Mouse (Mus musculus) macrophage (primary cell): ENCODE measurements around the gene Myo18b. TPM values are rescaled to one million over a fixed set of nuclear protein-coding genes. Genes with fewer than 3 reads are reported as not detected.

Source experiments
- H3K27ac ChIP-seq: fragments of 350-480 bp; formaldehyde crosslinking; 2 replicates; pipeline ENCODE4 v1.9.0; 2021
- H3K36me3 ChIP-seq: fragments of 350-480 bp; formaldehyde crosslinking; 2 replicates; pipeline ENCODE4 v1.9.0; 2021; ENCODE audit errors: inconsistent target
- H3K4me3 ChIP-seq: fragments of 350-480 bp; formaldehyde crosslinking; 2 replicates; pipeline ENCODE4 v1.9.0; 2021; ENCODE audit errors: inconsistent target
- H3K79me2 ChIP-seq: fragments of 350-480 bp; formaldehyde crosslinking; 2 replicates; pipeline ENCODE4 v1.9.0; 2021; ENCODE audit errors: inconsistent target
- WGBS: methylation state at CpG from one replicate; pipeline ENCODE4 v1.1.7; 2026; ENCODE audit warnings: inconsistent platforms; ENCODE audit not compliant: missing documents; 5-methylcytosine and 5-hydroxymethylcytosine counted together
- polyA plus RNA-seq: library from polyadenylated mRNA; stranded (reverse); fragments of 250-400 nt; gene quantifications from 3 replicates; pipeline ENCODE4 v1.2.4, GENCODE M21; 2018; ENCODE audit warnings: inconsistent platforms
- total RNA-seq, 78 experiments: library from RNA; depleted of rRNA; stranded (reverse); fragments of 250-400 nt; gene quantifications; 1 replicate in 9 of 78; 2 replicates in 24 of 78; 3 replicates in 43 of 78; 4 replicates in 2 of 78; pipeline ENCODE4 v1.2.4; 2018; ENCODE audit warnings: inconsistent platforms in 56 of 78

Myo18b gene
- total RNA-seq (2018; cell fraction: chromatin; rRNA removed), result under 1 TPM in 8 of 26 experiments, not detected in 18; 0.09 to 0.27 (median 0.13) TPM
- under 1 TPM in 18 of 26 experiments, not detected in 8; 0.03 to 0.15 (median 0.07) TPM for total RNA-seq (2018; cell fraction: cytosol; rRNA removed)
- total RNA-seq (2018; cell fraction: nucleus; rRNA removed), result under 1 TPM in 10 of 26 experiments, not detected in 16; 0.06 to 0.45 (median 0.12) TPM
- polyA plus RNA-seq, result 0.06 TPM in 1 of 3 replicates, not detected in the others

DNA sequence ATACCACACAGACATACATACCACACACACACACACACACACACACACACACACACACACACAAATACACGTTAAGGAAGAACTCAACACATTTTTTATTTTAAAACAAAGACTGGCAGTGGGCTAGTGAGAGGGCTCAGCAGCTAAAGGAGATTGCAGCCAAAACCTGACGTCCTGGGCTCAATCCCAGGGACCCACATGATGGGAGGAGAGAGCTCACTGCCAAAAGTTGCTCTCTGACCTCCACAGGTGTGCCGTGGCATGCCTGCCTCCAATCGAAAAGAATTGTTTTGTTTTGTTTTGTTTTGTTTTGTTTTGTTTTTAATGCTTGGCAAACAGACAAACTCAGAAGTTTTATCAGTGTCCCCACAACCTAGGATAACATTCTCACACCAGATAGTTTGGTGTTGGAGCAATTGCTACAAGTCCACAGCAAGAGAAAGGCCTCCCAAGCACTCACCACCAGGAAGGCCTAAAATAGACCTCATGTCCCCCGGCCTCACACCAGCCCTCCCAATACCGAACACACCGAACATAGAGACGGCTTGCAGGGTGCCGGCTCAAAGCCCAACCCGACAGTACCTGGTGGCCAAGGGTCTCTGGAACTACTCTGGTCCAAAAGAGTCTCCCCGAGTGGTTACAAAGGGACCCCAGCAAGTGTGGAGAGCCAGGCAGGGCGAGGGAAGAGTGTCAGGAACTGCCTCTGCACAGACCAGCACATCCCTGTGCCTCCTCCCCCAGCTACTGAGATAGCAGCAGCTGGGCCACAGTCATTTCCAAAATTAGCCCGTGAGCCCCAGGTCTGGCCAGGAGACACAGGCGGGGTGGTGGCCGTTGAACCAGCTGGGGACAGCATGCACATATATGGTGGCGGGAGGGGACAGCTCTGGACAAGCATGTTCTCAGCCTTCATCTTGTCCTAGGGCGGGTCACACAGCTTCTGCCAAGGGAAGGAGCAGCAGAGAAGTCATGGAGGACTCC lies at the start of gene Myo18b:
TSS of gene Myo18b (minus strand) at position 689 of the 981 bp plus-strand sequence.
- Histone ChIP-seq H3K27ac (no peak within 1 kb of the TSS), H3K79me2 (no peaks in the 10 kb centered on the region), H3K36me3 (no peaks in the 10 kb centered on the region), H3K4me3 (no peak within 1 kb of the TSS)
- 90% methylated on average over 16 of the region's 17 CpGs for WGBS

DNA sequence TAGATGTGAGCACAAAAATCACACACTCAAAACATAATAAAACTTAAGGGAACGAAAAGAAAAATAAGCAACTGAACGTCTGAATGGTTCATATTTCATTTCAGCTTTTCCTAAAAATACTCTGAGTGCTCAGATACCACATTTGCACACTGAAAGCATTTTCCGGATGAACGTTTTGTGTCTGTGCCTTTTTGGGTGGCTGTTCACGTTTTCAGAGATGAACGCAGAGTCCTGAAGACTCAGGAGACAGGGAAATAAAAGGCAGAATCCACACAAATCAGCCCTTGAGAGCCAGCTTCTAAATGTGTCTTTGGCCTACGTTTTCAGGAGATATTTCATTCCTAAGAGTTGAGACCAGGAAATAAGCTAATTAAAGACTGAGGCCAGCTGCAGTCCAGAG lies 49.8 kb upstream of the Myo18b start:
- no peaks in the 10 kb centered on the region for H3K79me2 ChIP-seq
- peaks cover 5% of the 10 kb centered on the region; the same call in 1 of the 2 replicates for H3K36me3 ChIP-seq
- 93% methylated on average over 7 of the region's 7 CpGs for WGBS
- no peak overlapping the region for H3K4me3 ChIP-seq
- no peak overlapping the region for H3K27ac ChIP-seq

DNA sequence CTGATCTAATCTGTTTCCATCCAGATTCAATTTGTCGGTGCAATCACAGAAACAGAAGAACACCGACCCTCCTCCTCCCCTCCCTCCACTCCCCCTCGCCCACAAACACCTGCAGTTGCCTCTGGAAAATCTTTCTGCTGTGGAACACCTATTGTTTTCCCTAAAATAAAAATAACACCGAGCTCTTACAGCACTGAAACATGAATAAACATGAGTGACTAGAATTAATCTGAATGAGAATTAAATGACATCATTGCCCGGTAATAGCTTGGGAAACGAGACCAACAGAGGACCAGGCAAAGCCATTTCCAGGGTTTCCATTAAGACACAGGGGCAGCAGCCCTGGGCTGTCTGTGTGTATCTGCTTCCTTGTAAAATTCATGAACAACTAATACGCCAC lies 46.1 kb upstream of the Myo18b start:
- Histone ChIP-seq H3K27ac (no peak overlapping the region), H3K79me2 (no peaks in the 10 kb centered on the region), H3K4me3 (no peak overlapping the region), H3K36me3 (peaks cover 5% of the 10 kb centered on the region; the same call in 1 of the 2 replicates)
- WGBS, result 93% methylated on average over 7 of the region's 7 CpGs

DNA sequence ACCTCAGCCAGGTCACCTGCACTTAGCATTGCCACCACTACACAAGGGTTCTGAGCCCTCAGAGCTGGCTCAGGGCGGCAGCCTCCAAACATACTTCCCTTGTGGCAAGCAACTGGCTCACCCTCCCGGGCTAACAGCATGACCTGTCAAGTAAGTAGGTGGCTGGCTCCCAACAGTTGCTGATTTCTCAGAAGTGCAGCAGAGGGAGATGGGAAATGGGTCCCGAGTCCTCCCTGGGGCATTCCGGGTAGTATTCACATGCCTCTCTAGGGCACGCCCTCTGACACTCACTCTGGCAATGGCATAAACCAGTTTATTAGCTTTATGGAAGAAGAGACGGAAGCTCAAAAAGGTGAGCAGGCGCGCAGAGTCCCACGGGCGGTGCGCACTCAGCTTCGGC lies 44.8 kb upstream of the Myo18b start:
- no peak overlapping the region for H3K4me3 ChIP-seq
- peaks cover 8% of the 10 kb centered on the region; the same call in 1 of the 2 replicates for H3K36me3 ChIP-seq
- 98% methylated on average over 8 of the region's 12 CpGs for WGBS
- H3K27ac ChIP-seq, result no peak overlapping the region
- no peaks in the 10 kb centered on the region for H3K79me2 ChIP-seq

DNA sequence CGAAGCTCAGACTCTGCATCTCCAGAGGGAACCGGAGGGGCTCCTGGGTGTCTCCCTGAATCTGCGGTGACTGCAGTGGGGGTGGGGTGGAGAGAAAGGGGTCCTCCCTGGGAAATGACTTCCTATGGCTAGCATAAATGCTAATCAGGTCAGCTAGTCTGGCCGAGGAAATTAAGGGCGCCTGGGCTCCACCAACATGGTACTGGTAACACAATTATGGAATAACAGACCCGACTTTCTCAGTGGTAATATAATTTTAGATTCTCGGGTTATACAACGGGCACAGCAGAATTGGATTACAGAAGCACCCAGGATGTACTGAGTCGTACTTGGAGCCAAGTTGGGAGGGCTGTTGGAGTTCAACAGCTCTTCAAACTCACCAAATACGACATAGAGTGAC lies 40.5 kb upstream of the Myo18b start:
- H3K79me2 ChIP-seq, result no peaks in the 10 kb centered on the region
- peaks cover 10% of the 10 kb centered on the region; the same call in 1 of the 2 replicates for H3K36me3 ChIP-seq
- H3K4me3 ChIP-seq, result no peak overlapping the region
- WGBS, result 94% methylated on average over 10 of the region's 10 CpGs
- H3K27ac ChIP-seq, result no peak overlapping the region

DNA sequence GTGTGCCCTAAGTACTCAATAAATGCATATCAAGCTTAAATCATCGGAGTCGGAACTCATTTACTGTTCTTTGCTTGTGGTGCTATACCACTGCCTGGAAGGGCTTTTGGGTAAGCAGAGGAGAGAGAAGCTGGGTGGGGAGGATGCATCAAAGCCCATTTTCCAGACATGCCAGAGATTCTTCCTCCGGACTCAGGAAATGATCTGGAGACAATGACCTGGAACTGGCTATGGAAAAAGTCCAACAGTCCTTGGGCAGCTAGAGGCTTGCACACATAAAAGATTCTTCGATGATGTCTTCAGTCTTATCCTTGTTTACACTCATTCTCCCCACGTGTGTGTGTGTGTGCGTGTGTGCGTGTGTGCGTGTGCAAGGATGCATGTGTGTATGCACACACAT lies 39.3 kb upstream of the Myo18b start:
- H3K4me3 ChIP-seq, result no peak overlapping the region
- no peak overlapping the region for H3K27ac ChIP-seq
- 97% methylated on average over 8 of the region's 8 CpGs for WGBS
- H3K36me3 ChIP-seq, result peaks cover 6% of the 10 kb centered on the region; the same call in 1 of the 2 replicates
- no peaks in the 10 kb centered on the region for H3K79me2 ChIP-seq

DNA sequence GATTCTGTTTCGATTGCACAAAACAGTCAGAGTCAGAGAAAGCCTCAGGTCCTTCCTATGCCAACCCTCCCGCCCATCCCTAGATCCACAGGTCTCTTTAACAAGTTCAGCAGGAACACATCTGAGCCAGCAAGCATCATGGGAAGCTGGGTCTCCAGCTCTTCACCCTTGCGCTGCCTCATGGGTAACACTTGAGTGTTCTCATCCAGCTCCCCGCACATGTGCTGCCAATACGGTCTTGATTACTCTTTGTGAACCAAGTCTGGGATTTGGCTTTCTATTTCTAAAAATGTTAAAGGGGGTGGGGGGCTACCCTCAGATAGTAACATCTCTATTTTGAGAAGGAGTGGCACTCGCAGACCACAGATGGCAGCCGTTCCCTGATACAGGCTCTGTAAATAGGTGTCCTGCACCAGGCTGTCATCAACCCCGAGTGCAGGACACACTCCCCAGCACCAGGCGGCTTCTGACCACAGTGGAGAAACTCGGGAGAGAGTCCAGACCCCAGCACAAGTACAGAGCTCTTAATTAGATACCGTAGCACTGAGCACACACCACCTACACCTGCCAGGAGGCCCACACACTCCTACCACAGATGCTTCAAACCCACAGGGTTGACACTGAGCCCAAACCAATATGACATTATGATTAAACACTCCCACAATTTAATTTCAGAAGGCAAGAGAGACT lies 36.9 kb upstream of the Myo18b start:
- no peaks in the 10 kb centered on the region for H3K79me2 ChIP-seq
- no peak overlapping the region for H3K27ac ChIP-seq
- peaks cover 6% of the 10 kb centered on the region; the same call in 1 of the 2 replicates for H3K36me3 ChIP-seq
- 95% methylated on average over 11 of the region's 11 CpGs for WGBS
- no peak overlapping the region for H3K4me3 ChIP-seq

DNA sequence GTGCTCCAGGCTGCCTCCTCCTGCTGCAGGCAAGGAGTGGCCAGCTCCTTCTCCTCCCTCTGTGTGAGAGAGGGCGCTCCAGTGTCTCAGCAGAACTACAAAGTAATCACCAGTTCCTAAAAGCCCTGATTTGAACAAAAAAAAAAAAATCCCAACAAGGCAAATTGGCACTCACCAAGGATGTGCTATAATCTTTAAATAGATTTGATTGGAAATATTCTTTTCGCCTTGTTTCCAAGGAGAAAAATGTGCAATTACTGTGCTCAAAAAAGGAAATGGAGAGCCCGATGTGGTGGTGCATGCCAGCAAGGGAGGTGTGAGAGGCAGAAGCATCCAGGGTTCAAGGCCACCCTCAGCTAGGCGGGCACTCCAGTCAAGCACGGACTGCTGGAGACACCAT lies 35.7 kb upstream of the Myo18b start:
- H3K36me3 ChIP-seq, result peaks cover 6% of the 10 kb centered on the region; the same call in 1 of the 2 replicates
- no peak overlapping the region for H3K27ac ChIP-seq
- H3K79me2 ChIP-seq, result no peaks in the 10 kb centered on the region
- 89% methylated on average over 5 of the region's 5 CpGs for WGBS
- no peak overlapping the region for H3K4me3 ChIP-seq

DNA sequence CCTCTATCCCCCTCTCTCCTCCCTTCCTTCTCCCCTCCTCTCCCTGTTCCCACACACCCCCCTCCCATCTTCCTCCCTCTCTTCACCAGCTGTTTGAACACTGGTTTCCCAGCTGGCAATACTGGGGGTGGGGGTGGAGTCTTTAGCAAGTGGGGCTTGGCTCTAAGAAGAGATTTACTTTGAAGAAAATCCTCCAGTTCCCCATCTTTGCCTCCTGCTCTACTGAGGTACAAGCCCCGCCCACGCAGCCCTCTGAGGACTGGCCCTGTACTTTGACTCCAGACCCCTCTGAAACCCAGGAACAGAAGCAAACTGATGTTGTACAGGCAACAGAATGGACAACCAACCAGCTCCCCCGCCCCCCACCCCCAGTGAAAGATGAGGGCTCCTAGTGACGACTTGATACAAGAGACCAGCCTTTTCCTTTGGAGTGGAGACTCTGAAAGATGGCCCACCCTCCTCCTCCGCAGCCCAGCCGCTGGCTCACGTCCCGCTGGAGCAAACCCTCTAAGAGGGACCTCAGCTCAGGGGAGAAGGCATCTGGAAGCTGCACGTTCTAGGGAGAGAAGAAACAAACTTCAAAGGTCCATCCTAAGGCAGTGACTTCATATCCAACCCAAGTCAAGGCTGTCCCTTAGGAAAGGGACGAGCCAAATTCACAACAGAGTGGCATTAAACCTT lies 32.2 kb upstream of the Myo18b start:
- H3K27ac ChIP-seq, result no peak overlapping the region

DNA sequence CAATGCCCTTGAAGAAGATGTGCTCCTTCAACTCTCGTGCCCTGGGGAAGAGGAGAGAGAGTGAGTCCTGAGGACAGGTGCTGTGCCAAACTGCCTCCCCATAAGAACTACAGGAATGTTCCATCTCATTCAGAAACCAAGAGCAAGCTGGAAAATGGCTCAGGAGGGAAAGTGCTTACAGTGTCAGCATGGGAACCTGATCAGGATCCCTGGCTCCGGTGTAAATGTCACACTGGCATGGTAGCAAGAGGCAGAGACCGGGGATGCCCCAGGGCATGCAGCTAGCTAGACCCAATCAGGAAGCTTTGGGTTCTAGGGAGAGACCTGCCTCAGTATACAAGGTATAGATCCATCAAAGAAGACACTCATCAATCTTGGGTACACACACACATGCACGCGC lies 29.3 kb upstream of the Myo18b start:
- Histone ChIP-seq H3K4me3 (no peak overlapping the region), H3K27ac (no peak overlapping the region), H3K79me2 (no peaks in the 10 kb centered on the region), H3K36me3 (no peaks in the 10 kb centered on the region)
- 93% methylated on average over 5 of the region's 5 CpGs for WGBS

More for the DNA sequence above, 32.2 kb upstream of the Myo18b start:
- Histone ChIP-seq H3K4me3 (no peak overlapping the region), H3K79me2 (no peaks in the 10 kb centered on the region), H3K36me3 (no peaks in the 10 kb centered on the region)
- WGBS, result 92% methylated on average over 10 of the region's 10 CpGs

DNA sequence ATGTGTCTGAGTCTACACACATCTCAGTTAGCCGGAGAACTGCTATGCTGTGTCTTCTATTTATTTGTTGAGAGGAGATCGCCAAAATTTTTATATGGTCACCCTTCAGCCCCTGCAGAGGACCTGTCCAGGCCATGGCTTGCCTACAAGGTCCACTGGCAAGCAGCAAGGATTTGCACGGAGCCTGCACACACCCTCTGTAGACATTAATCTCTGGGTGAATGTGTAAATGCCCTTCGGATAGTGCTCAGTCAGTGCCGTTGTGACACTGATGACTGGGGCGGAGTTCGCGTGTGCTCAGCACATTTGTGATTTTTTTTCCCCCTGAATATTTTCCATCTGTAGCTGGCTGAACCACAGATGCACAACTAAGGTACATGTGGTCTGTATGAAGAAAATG lies 28.6 kb upstream of the Myo18b start:
- Histone ChIP-seq H3K36me3 (no peaks in the 10 kb centered on the region), H3K4me3 (no peak overlapping the region), H3K79me2 (no peaks in the 10 kb centered on the region), H3K27ac (no peak overlapping the region)
- 95% methylated on average over 8 of the region's 8 CpGs for WGBS

DNA sequence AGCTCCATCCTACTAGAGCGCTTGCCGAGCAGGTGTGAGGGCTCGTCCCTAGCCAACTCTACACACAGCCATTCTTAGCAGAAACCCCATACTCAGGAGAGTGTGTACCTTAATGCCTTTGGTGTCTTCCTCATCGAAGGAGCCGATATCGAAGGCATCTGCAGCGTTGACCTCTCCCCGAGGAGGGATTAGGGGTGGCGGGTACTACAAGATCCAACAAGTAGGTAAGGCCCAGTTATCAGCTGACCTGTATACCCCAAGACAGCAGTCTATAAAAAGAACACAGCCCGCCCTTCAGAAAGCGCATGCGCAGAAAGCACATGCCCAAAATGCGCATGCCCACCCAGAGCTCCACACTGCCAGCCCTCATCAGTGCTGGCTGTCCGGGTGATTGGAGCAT lies 27.7 kb upstream of the Myo18b start:
- WGBS, result 98% methylated on average over 11 of the region's 14 CpGs
- H3K27ac ChIP-seq, result no peak overlapping the region
- H3K79me2 ChIP-seq, result no peaks in the 10 kb centered on the region
- no peak overlapping the region for H3K4me3 ChIP-seq
- no peaks in the 10 kb centered on the region for H3K36me3 ChIP-seq

DNA sequence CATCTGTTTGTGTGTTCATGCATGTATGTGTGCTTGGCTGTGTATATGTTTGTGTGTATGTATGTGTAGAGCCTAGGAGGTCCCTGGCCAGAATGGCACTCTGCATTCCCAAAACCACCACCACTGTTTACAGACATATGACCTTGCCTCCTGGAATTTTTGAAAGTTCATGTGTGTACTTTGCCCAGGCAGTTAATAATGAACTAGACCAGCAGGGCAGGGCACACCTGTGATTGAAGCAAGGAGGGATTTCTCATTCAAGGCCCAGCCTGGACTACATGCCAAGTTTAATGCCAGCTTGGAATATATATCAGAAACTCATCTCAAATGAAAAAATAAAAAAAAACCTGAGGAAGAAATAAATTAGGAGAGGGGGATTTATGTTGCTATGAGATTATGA lies 25.8 kb upstream of the Myo18b start:
- no peaks in the 10 kb centered on the region for H3K36me3 ChIP-seq
- H3K79me2 ChIP-seq, result no peaks in the 10 kb centered on the region
- no peak overlapping the region for H3K4me3 ChIP-seq
- H3K27ac ChIP-seq, result no peak overlapping the region

DNA sequence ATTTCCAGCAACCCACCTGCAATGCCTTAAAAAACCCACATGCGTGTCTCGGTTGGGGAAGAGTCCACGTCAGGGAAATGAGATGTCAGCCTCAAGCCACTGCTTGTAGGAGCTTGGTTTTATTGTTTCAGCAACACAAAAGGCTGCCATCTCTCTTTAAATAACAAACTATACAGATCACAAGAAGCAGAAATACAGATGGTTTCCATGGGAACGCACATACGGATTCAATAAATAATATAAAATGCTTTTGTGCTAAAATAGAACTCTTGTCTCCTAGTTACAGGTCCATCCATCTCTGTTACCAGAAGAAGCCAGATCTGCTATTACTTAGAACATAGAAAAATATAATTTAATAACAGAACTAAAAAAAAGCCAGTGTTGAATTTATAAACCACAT lies 14.2 kb upstream of the Myo18b start:
- WGBS, result 90% methylated on average over 5 of the region's 5 CpGs
- H3K79me2 ChIP-seq, result no peaks in the 10 kb centered on the region
- no peak overlapping the region for H3K4me3 ChIP-seq
- H3K27ac ChIP-seq, result no peak overlapping the region
- H3K36me3 ChIP-seq, result no peaks in the 10 kb centered on the region
